Mouse (Mus musculus) cerebellum, adult 2 months (tissue): ENCODE results near the gene Rnase10. TPM values are rescaled to one million over a fixed set of nuclear protein-coding genes. Genes with fewer than 3 reads are reported as not detected.
"Not testable (repeated sequence)": the region's sequence is repeated elsewhere in the genome, so short reads cannot be mapped to it uniquely, and the experiment has no call there.

Experiments
- DNase-seq, 2 experiments: peaks; one replicate each; pipeline ENCODE4 v3.0.0; 2021
- H3K27ac ChIP-seq: fragments of 200-500 bp; 2 replicates; pipeline ENCODE4 v1.5.1; 2012; ENCODE audit warnings: low read length, control low read depth, inconsistent platforms; ENCODE audit not compliant: insufficient read depth
- H3K27me3 ChIP-seq: fragments of 200-500 bp; 2 replicates; pipeline ENCODE4 v1.6.1; 2012; ENCODE audit warnings: inconsistent platforms, mild to moderate bottlenecking, low read length, moderate library complexity; ENCODE audit not compliant: control insufficient read depth, insufficient read depth
- H3K4me1 ChIP-seq: fragments of 200-500 bp; 2 replicates; pipeline ENCODE4 v1.6.1; 2011; ENCODE audit warnings: low read length; ENCODE audit not compliant: control insufficient read depth, insufficient read depth
- H3K4me3 ChIP-seq: fragments of 200-500 bp; replicated peaks from 2 replicates; pipeline ENCODE3; 2011; ENCODE audit warnings: mild to moderate bottlenecking, low read depth, low read length, control low read depth; ENCODE audit not compliant: insufficient read depth
- CTCF ChIP-seq: fragments of 200-500 bp; IDR thresholded peaks from 2 replicates; pipeline ENCODE4 v1.5.1; 2011; ENCODE audit warnings: low read depth, mild to moderate bottlenecking, control low read depth, low read length, moderate library complexity, borderline replicate concordance; ENCODE audit not compliant: insufficient read depth
- POLR2A ChIP-seq: fragments of 200-500 bp; IDR thresholded peaks from 2 replicates; pipeline ENCODE4 v1.6.1; 2011; ENCODE audit warnings: low read length, control low read depth, borderline replicate concordance; ENCODE audit not compliant: insufficient read depth
- WGBS: fragments of 180-500 bp; shearing (Covaris S2); methylation state at CpG from one replicate; pipeline ENCODE4 v1.1.7; 2018; 5-methylcytosine and 5-hydroxymethylcytosine counted together
- polyA plus RNA-seq: library from polyadenylated mRNA; depleted of rRNA; stranded (reverse); fragments of >200 nt; gene quantifications from 2 replicates; pipeline ENCODE4 v1.2.3, GENCODE M21; 2012

The Rnase10 gene
- polyA plus RNA-seq, 1 experiment, result not detected

DNA sequence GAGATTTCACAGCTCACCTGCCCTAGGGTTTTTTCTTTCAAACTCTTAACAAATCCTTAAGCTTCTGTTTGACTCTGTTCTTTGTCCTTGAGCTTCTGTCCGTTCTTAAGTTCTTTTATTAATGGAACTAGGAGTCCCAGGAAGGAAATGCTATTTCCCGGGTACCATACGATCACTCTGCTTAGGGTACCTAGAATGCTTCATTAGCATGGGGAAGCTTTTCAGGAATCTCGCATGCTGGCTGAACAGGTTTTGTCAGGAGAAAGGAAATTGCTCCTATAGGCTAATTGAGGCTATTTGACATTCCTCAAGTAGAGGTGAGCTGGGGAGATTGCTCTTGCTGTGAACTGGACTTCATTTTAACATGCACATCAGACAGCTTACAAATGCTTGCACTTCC is 33.9 kb upstream of the Rnase10 start:
- DNase-seq, result no peak
- Histone ChIP-seq H3K27me3 (no peaks in the 10 kb centered on the region), H3K4me3 (no peak overlapping the region), H3K4me1 (no peaks in the 10 kb centered on the region; the same call in 1 of the 2 replicates), H3K27ac (no peak overlapping the region)
- 75% methylated on average over 4 of the region's 4 CpGs for WGBS
- TF ChIP-seq POLR2A (no peak), CTCF (no peak)

GRCm38 (mm10) chr14:50975001-50975400 is 32.5 kb upstream of the Rnase10 start:
- no peaks in the 10 kb centered on the region for H3K4me1 ChIP-seq
- no peak overlapping the region for H3K27ac ChIP-seq
- TF ChIP-seq CTCF (no peak), POLR2A (no peak)
- no peak overlapping the region for H3K4me3 ChIP-seq
- 70% methylated on average over 5 of the region's 5 CpGs for WGBS
- no peaks in the 10 kb centered on the region for H3K27me3 ChIP-seq
- DNase-seq, result no peak

DNA sequence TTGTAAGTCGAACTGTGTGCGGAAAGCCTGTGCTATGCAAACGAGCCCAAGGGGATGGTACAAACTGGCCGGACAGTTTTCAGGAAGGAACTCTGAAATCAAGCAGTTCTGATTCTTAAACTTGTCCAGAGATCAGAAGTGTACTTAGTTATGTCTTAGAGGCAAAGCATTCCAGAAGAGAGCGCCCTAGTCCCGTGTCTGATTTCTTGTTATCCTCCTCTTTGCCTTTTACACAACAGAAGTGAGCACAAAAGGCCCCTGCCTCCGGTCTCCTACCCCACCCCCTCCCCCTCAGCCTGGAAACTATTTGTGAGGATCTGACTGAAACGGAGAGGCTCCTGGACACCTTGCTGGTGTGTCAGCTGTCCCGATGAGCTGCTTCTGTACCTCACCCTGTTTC is 30.9 kb upstream of the Rnase10 start:
- no peak for TF ChIP-seq CTCF
- H3K27ac ChIP-seq, result no peak overlapping the region
- WGBS, result 16% methylated on average over 9 of the region's 9 CpGs
- no peak for DNase-seq
- no peak overlapping the region for H3K4me3 ChIP-seq
- no peaks in the 10 kb centered on the region for H3K4me1 ChIP-seq
- H3K27me3 ChIP-seq, result no peaks in the 10 kb centered on the region

DNA sequence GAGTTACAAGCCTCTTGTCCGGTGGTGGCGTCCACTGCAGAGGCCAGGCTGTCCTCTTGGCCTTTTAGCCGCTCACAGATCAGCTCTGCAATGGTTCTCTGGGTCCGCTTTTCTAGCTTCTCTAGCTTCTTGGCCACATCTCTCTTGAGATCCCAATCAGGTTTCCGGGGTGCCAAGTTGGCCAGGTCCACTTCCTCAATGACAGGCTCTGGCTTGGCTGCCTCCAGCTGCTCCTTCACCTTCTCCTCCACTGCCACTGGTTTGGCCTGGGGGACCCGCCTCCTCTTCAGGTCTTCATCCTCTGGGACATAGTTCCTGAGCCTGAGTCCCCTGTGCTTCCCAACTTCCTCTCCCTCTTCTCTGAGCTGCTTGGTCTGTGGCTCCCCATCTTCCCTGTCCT is 29.1 kb upstream of the Rnase10 start:
- H3K4me3 ChIP-seq, H3K27me3 ChIP-seq, H3K4me1 ChIP-seq, DNase-seq, H3K27ac ChIP-seq: not testable (repeated sequence)
- WGBS, result 94% methylated on average over 6 of the region's 6 CpGs

- Histone ChIP-seq H3K4me3 (no peak overlapping the region), H3K27ac (no peak overlapping the region), H3K27me3 (no peaks in the 10 kb centered on the region), H3K4me1 (no peaks in the 10 kb centered on the region)
- no peak for DNase-seq
- TF ChIP-seq POLR2A (no peak), CTCF (no peak)
These were observed 27.9 kb upstream of the Rnase10 start for GRCm38 (mm10) chr14:50979631-50980030.

DNA sequence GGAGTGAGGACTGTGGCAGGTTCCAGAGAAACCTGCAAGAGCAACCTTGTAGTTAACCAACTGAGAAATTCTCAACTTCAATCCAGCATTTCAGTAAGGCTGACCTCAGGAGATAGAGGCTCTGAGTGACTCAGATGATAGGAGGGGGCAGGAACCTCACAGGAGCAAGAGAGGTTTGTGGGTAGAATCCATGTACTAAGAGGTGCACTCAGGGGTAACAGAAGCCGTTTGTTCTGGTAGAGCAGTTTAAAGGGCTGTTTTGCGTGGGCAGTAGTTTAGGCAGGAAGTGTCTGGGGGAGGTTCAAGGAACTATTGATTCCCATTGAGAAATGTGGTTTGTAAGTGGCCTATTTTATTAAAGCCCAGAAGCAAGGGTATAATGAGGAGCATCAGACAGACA is 26.3 kb upstream of the Rnase10 start:
- Histone ChIP-seq H3K4me1 (no peaks in the 10 kb centered on the region), H3K4me3 (no peak overlapping the region), H3K27ac (no peak overlapping the region), H3K27me3 (no peaks in the 10 kb centered on the region)
- WGBS, result 44% methylated on average over 2 of the region's 2 CpGs
- no peak for DNase-seq
- TF ChIP-seq CTCF, result no peak
- TF ChIP-seq POLR2A, result no peak

- 87% methylated on average over 5 of the region's 5 CpGs for WGBS
- no peak overlapping the region for H3K4me3 ChIP-seq
- no peaks in the 10 kb centered on the region for H3K27me3 ChIP-seq
- DNase-seq, result no peak
- H3K27ac ChIP-seq, result no peak overlapping the region
- H3K4me1 ChIP-seq, result no peaks in the 10 kb centered on the region
- no peak for TF ChIP-seq POLR2A
- no peak for TF ChIP-seq CTCF
These were observed 25.7 kb upstream of the Rnase10 start for GRCm38 (mm10) chr14:50981837-50982236.

DNA sequence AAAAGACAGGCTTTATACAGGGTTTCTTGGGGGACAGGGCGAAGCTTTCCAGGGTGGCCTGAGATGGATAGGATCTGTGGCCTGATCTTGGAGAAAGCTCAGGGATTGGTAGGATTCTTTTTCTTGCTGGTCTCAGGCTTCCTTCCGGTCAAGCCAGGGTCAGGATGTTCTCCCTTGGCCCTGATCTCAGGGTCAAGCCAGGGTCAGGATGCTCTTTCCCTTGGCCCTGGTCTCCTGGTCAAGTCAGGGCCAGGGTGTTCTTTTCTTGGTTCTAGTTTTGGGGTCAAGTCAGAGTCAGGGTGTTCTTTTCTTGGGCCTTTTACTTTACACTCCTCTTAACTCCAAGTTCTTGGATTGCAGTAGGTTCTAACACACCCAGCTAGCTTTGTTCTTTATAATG is 19.9 kb upstream of the Rnase10 start:
- Histone ChIP-seq H3K27ac (no peak overlapping the region), H3K4me1 (no peaks in the 10 kb centered on the region), H3K27me3 (no peaks in the 10 kb centered on the region), H3K4me3 (no peak overlapping the region)
- TF ChIP-seq POLR2A, result no peak
- no peak for TF ChIP-seq CTCF
- DNase-seq, result no peak
- WGBS, result 92% methylated on average over 2 of the region's 2 CpGs

DNA sequence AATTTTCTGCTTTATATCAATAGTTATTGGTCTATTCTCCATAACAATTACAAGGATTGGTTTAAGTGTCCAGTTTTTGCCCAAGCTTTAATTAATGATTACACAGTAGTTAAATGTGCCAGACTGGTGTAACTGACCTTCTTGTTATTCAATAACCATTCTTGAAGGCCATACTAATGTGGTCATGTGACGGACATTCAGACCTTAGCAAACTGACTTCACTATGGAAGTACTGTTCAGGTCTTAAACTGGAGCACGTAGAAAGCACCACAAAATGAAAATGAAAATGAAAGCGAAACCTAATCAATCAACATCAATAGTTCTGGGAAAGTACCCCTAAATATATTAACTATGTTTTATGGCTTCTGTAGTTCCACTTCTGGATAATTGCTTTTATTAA is 16.5 kb upstream of the Rnase10 start:
- no peak overlapping the region for H3K4me3 ChIP-seq
- H3K4me1 ChIP-seq, result no peaks in the 10 kb centered on the region
- no peak for DNase-seq
- TF ChIP-seq CTCF (no peak), POLR2A (no peak)
- 86% methylated on average over 3 of the region's 3 CpGs for WGBS
- no peak overlapping the region for H3K27ac ChIP-seq
- H3K27me3 ChIP-seq, result no peaks in the 10 kb centered on the region
